Mouse (Mus musculus) limb, embryonic 13.5 days (tissue): ENCODE data around the gene Anxa6. TPM values are rescaled to one million over a fixed set of nuclear protein-coding genes. Genes with fewer than 3 reads are reported as not detected.

Source experiments
- ATAC-seq: fragments of 200-750 bp; cut with Nextera tagmentation; 2 replicates; pipeline ENCODE4 v1.8.0; 2017; ENCODE audit warnings: low read depth, moderate number of reproducible peaks, moderate TSS enrichment; ENCODE audit not compliant: low FRiP score
- H3K27ac ChIP-seq: fragments of 300-500 bp; sonication (generic); 2 replicates; pipeline ENCODE4 v1.5.1; 2015; ENCODE audit warnings: inconsistent platforms, mild to moderate bottlenecking, moderate library complexity
- H3K27me3 ChIP-seq: fragments of 300-500 bp; sonication (generic); 2 replicates; pipeline ENCODE4 v1.6.1; 2015; ENCODE audit warnings: mild to moderate bottlenecking, inconsistent platforms
- H3K36me3 ChIP-seq: fragments of 300-500 bp; sonication (generic); 2 replicates; pipeline ENCODE4 v1.6.1; 2015; ENCODE audit warnings: inconsistent platforms, mild to moderate bottlenecking, moderate library complexity
- H3K4me1 ChIP-seq: fragments of 300-500 bp; sonication (generic); 2 replicates; pipeline ENCODE4 v1.6.1; 2015; ENCODE audit warnings: inconsistent platforms
- H3K4me2 ChIP-seq: fragments of 300-500 bp; sonication (generic); replicated peaks from 2 replicates; pipeline ENCODE4 v1.6.1; 2015; ENCODE audit warnings: inconsistent platforms, mild to moderate bottlenecking, moderate library complexity
- H3K4me3 ChIP-seq: fragments of 300-500 bp; sonication (generic); 2 replicates; pipeline ENCODE4 v1.5.1; 2015; ENCODE audit warnings: moderate library complexity, mild to moderate bottlenecking, inconsistent platforms
- H3K9ac ChIP-seq: fragments of 300-500 bp; sonication (generic); 2 replicates; pipeline ENCODE4 v1.6.1; 2015; ENCODE audit warnings: mild to moderate bottlenecking, inconsistent platforms
- H3K9me3 ChIP-seq: fragments of 300-500 bp; sonication (generic); 2 replicates; pipeline ENCODE4 v1.6.1; 2016; ENCODE audit warnings: inconsistent platforms
- WGBS: fragments of 180-500 bp; shearing (Covaris S2); methylation state at CpG from one replicate; pipeline ENCODE4 v1.1.7; 2015; 5-methylcytosine and 5-hydroxymethylcytosine counted together
- polyA plus RNA-seq: library from polyadenylated mRNA; unstranded; fragments of >200 nt; fragmentation: Nextera tagmentation; extraction: Ambion mirVana; gene quantifications from 2 replicates; pipeline ENCODE4 v1.2.1, GENCODE M21; 2015

The Anxa6 gene
- polyA plus RNA-seq, 1 experiment from 2014 or later, result 335 TPM

- H3K27me3 ChIP-seq, result no peaks in the 10 kb centered on the region
- H3K4me2 ChIP-seq, result no peak overlapping the region
- H3K27ac ChIP-seq, result no peak overlapping the region
- H3K9me3 ChIP-seq, result no peaks in the 10 kb centered on the region
- 88% methylated on average over 1 of the region's 1 CpGs for WGBS
- peaks cover 96% of the 10 kb centered on the region for H3K36me3 ChIP-seq
- no peak overlapping the region for H3K9ac ChIP-seq
- H3K4me3 ChIP-seq, result no peak overlapping the region
- H3K4me1 ChIP-seq, result no peaks in the 10 kb centered on the region
- ATAC-seq, result no peak
Observed at GRCm38 (mm10) chr11:54987974-54988373, 45.3 kb downstream of the Anxa6 start.

GRCm38 (mm10) chr11:54985086-54985485 is 48.2 kb downstream of the Anxa6 start:
- no peaks in the 10 kb centered on the region for H3K27me3 ChIP-seq
- H3K9me3 ChIP-seq, result no peaks in the 10 kb centered on the region
- no peak overlapping the region for H3K27ac ChIP-seq
- no peak for ATAC-seq
- no peaks in the 10 kb centered on the region for H3K4me1 ChIP-seq
- no peak overlapping the region for H3K4me3 ChIP-seq
- H3K4me2 ChIP-seq, result no peak overlapping the region
- H3K9ac ChIP-seq, result no peak overlapping the region
- WGBS, result 67% methylated on average over 3 of the region's 3 CpGs
- H3K36me3 ChIP-seq, result peaks cover 96% of the 10 kb centered on the region

GRCm38 (mm10) chr11:54984581-54984980 is 48.7 kb downstream of the Anxa6 start:
- H3K4me2 ChIP-seq, result no peak overlapping the region

DNA sequence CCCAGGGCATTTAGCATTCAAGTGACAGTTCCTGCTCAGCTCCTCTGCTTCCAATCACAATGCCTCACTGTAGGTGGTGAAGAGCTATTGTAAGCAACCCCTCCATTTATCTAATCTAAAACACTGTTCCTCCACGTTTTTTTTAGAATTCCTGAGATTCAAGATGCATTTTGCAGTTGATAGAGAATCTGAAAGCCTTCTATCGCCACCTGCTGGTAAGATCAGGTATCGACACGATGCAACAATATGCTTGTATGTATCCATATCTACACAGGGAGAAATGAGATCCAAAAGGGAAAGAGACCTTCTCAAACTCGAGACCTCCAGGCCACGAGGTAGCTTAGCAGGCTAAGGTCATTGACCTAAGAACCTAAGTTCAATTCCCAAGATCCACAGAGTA is 49.2 kb downstream of the Anxa6 start:
- no peak for ATAC-seq
- H3K36me3 ChIP-seq, result peaks cover 97% of the 10 kb centered on the region
- no peak overlapping the region for H3K27ac ChIP-seq
- no peak overlapping the region for H3K4me2 ChIP-seq
- no peaks in the 10 kb centered on the region for H3K4me1 ChIP-seq
- no peak overlapping the region for H3K4me3 ChIP-seq
- no peaks in the 10 kb centered on the region for H3K27me3 ChIP-seq
- WGBS, result 1% methylated on average over 6 of the region's 6 CpGs
- no peaks in the 10 kb centered on the region for H3K9me3 ChIP-seq
- H3K9ac ChIP-seq, result no peak overlapping the region

More at GRCm38 (mm10) chr11:54984581-54984980, 48.7 kb downstream of the Anxa6 start:
- ATAC-seq, result no peak
- no peaks in the 10 kb centered on the region for H3K27me3 ChIP-seq
- no peak overlapping the region for H3K9ac ChIP-seq
- H3K4me1 ChIP-seq, result no peaks in the 10 kb centered on the region
- H3K36me3 ChIP-seq, result peaks cover 96% of the 10 kb centered on the region
- H3K4me3 ChIP-seq, result no peak overlapping the region
- no peaks in the 10 kb centered on the region for H3K9me3 ChIP-seq
- WGBS, result 59% methylated on average over 4 of the region's 4 CpGs
- H3K27ac ChIP-seq, result no peak overlapping the region

DNA sequence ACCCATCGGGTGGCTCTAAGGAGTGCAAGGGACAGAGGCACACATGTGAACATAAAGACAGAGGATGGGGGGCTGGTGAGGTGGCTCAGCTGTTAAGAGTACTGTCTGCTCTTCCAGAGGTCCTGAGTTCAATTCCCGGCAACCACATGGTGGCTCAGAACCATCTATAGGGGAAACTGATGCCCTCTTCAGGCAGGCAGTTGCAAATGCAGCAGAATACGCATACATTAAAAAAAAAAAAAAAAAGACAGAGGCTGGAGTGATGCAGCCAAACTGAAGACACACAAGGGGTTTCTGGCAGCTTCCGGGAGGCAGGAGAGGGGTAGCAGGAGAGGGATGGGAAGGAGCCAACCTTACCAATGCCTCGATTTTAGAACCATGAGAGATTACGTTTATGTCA is 50.7 kb downstream of the Anxa6 start:
- WGBS, result 86% methylated on average over 6 of the region's 6 CpGs
- Histone ChIP-seq H3K27me3 (no peaks in the 10 kb centered on the region), H3K4me2 (no peak overlapping the region), H3K36me3 (peaks cover 97% of the 10 kb centered on the region), H3K27ac (no peak overlapping the region), H3K9ac (no peak overlapping the region), H3K4me1 (no peaks in the 10 kb centered on the region), H3K9me3 (no peaks in the 10 kb centered on the region), H3K4me3 (no peak overlapping the region)
- ATAC-seq, result no peak

DNA sequence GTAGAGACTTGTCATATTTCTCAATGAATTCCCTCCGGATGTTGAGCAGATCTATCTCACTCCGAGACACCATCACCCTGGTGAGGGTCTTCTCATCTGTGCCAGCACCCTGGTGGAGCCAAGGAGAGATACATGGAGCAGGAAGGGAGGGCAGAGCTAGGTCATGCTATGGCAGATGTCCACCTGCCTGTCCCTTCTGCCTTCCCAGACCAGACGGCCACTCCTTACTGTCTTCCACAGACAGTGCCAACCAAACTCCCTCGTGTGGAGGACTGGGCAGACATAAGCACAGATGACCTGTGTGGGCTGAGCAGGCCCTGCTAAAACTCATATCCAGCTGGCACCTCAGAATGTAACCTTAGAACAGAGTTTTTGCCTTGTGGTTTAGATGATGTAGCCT is 51.6 kb downstream of the Anxa6 start:
- H3K9ac ChIP-seq, result no peak overlapping the region
- H3K36me3 ChIP-seq, result peaks cover 88% of the 10 kb centered on the region
- no peak overlapping the region for H3K27ac ChIP-seq
- 91% methylated on average over 4 of the region's 4 CpGs for WGBS
- H3K4me1 ChIP-seq, result no peaks in the 10 kb centered on the region
- ATAC-seq, result no peak
- H3K4me2 ChIP-seq, result no peak overlapping the region
- H3K4me3 ChIP-seq, result no peak overlapping the region
- H3K9me3 ChIP-seq, result no peaks in the 10 kb centered on the region
- H3K27me3 ChIP-seq, result no peaks in the 10 kb centered on the region

GRCm38 (mm10) chr11:54977385-54977937 is 55.8 kb downstream of the Anxa6 start:
- Histone ChIP-seq H3K36me3 (peaks cover 48% of the 10 kb centered on the region), H3K27me3 (no peaks in the 10 kb centered on the region), H3K4me2 (no peak overlapping the region), H3K9me3 (no peaks in the 10 kb centered on the region), H3K9ac (no peak overlapping the region), H3K27ac (no peak overlapping the region), H3K4me3 (no peak overlapping the region), H3K4me1 (peaks cover 11% of the 10 kb centered on the region)
- ATAC-seq, result no peak
- WGBS, result 43% methylated on average over 6 of the region's 6 CpGs

DNA sequence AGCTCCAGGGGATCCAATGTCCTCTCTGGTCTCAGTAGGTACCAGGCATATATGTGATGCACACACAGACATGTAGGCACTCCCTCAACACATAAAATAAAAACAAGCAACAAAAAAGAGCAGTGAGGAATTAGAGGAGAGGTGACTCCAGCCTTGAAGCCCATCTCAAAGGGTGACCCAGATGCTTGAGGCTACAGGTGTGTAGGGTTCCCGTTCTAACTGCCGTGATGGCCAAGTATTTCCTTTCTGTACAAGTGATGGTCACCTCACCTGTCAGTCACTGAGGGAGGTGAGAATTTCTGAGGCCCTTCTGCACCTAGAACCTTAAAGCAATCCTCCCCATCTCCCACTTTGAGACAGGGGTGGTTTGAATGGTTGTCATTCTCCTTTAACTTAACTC is 56.9 kb downstream of the Anxa6 start:
- H3K27me3 ChIP-seq, result no peaks in the 10 kb centered on the region
- peaks cover 37% of the 10 kb centered on the region for H3K36me3 ChIP-seq
- WGBS, result 94% methylated on average over 2 of the region's 2 CpGs
- peaks cover 11% of the 10 kb centered on the region for H3K4me1 ChIP-seq
- no peak for ATAC-seq
- no peak overlapping the region for H3K4me3 ChIP-seq
- H3K27ac ChIP-seq, result no peak overlapping the region
- no peaks in the 10 kb centered on the region for H3K9me3 ChIP-seq
- H3K4me2 ChIP-seq, result no peak overlapping the region
- H3K9ac ChIP-seq, result no peak overlapping the region

DNA sequence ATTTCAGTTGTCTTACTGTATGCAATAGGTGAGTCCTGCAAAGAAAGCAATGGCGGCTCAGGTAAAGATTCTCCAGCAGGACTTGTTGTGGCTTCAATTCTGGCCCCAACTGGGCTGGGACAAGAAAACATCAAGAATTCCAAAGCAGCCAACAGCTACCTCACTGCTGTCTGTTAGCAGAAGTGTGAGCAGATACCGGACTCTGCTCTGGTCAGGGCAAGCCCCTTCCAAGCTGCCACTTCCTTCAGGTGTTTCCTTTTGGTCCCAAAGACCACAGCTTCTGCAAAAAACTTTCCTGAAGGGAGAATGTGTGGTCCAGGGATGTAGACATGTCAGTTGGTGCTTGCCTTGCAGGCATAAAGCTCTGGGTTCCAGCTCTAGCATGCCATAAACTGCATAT is 57.5 kb downstream of the Anxa6 start:
- Histone ChIP-seq H3K9ac (no peak overlapping the region), H3K27me3 (no peaks in the 10 kb centered on the region), H3K36me3 (peaks cover 31% of the 10 kb centered on the region), H3K9me3 (no peaks in the 10 kb centered on the region), H3K4me2 (no peak overlapping the region), H3K4me1 (peaks cover 11% of the 10 kb centered on the region), H3K27ac (no peak overlapping the region), H3K4me3 (no peak overlapping the region)
- ATAC-seq, result no peak
- WGBS, result 86% methylated on average over 2 of the region's 2 CpGs

- WGBS, result 83% methylated on average over 5 of the region's 5 CpGs
- ATAC-seq, result no peak
- H3K36me3 ChIP-seq, result peaks cover 28% of the 10 kb centered on the region
Observed at GRCm38 (mm10) chr11:54975340-54975739, 57.9 kb downstream of the Anxa6 start.

DNA sequence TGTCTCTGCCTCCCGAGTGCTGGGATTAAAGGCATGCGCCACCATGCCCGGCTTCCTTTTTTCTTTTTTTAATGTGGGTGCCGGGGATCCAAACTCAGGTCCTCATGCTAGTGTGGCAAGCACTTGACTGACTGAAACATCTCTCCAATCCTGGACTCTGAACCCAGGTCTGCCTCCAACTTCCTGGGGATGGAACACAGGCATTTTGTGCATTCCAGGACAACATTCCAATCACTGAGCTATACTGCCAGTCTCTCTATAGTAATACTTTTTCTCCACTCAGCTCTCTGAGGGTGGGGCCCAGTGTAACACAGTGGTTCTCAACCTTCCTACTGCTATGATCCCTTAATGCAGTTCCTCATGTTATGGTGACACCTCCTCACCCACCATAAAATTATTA is 58.6 kb downstream of the Anxa6 start:
- no peaks in the 10 kb centered on the region for H3K27me3 ChIP-seq
- no peak overlapping the region for H3K4me3 ChIP-seq
- no peak overlapping the region for H3K9ac ChIP-seq
- 92% methylated on average over 4 of the region's 4 CpGs for WGBS
- H3K36me3 ChIP-seq, result peaks cover 21% of the 10 kb centered on the region
- H3K9me3 ChIP-seq, result no peaks in the 10 kb centered on the region
- ATAC-seq, result no peak
- no peak overlapping the region for H3K4me2 ChIP-seq
- H3K4me1 ChIP-seq, result peaks cover 11% of the 10 kb centered on the region
- no peak overlapping the region for H3K27ac ChIP-seq

More at GRCm38 (mm10) chr11:54975340-54975739, 57.9 kb downstream of the Anxa6 start:
- Histone ChIP-seq H3K4me3 (no peak overlapping the region), H3K27me3 (no peaks in the 10 kb centered on the region), H3K4me2 (no peak overlapping the region), H3K9ac (no peak overlapping the region), H3K9me3 (no peaks in the 10 kb centered on the region), H3K27ac (no peak overlapping the region), H3K4me1 (peaks cover 11% of the 10 kb centered on the region)

DNA sequence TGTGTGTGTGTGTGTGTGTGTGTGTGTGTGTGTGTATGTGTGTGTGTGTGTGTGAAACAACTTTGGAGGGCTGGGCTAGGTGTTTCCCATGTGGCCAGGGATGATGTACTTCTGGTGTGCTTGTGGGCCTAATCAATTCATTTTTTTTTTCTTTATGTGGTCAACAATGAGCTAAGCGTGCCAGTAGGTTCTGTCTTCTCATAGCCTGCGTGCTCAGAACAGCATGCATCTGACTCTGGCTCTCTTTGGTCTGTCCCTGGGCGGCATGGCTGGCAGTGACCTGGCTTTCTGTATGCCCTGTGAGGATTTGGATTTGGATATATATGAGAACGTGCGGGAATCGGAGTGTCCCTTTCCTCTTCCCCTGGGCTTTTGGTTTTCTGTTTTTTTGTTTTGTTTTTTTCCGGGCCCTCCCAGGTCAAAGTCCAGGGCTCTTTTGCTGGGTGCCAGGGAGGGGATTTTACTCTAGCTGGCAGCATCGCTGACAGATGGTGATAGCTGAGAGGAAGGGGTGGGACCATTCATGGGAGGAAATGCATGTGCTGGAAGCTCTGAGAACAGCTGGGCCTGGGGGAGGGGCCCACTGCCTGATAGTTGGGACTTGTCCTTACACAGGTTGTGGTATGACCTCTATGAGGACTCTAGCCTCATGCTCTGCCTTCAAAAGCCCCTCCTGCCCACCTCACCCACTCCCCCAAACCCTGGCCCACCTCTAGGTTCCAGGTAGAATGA is 59.6 kb downstream of the Anxa6 start:
- 0 out of 2 replicates have a peak overlapping the region, but pooled peaks have one; percentile 1 for H3K9ac ChIP-seq
- peaks cover 11% of the 10 kb centered on the region for H3K36me3 ChIP-seq
- 65% methylated on average over 8 of the region's 8 CpGs for WGBS
- H3K27me3 ChIP-seq, result no peaks in the 10 kb centered on the region
- H3K27ac ChIP-seq, result no peak overlapping the region
- no peaks in the 10 kb centered on the region for H3K9me3 ChIP-seq
- peaks cover 11% of the 10 kb centered on the region for H3K4me1 ChIP-seq
- H3K4me2 ChIP-seq, result no peak overlapping the region
- peak; percentile 71; the same call in 1 of the 2 replicates for ATAC-seq
- H3K4me3 ChIP-seq, result no peak overlapping the region

- H3K27me3 ChIP-seq, result no peaks in the 10 kb centered on the region
- no peak overlapping the region for H3K27ac ChIP-seq
- WGBS, result 50% methylated on average over 6 of the region's 6 CpGs
- H3K9ac ChIP-seq, result no peak overlapping the region
- no peak overlapping the region for H3K4me3 ChIP-seq
- H3K4me1 ChIP-seq, result peaks cover 11% of the 10 kb centered on the region
- peaks cover 2% of the 10 kb centered on the region for H3K36me3 ChIP-seq
- no peak overlapping the region for H3K4me2 ChIP-seq
- no peaks in the 10 kb centered on the region for H3K9me3 ChIP-seq
- no peak for ATAC-seq
Observed at GRCm38 (mm10) chr11:54972789-54973188, 60.5 kb downstream of the Anxa6 start.
